Mouse (Mus musculus): Measurements from ENCODE around the gene Tcf7l1. TPM values are rescaled to one million over a fixed set of nuclear protein-coding genes. Genes with fewer than 3 reads are reported as not detected.

Tcf7l1 gene
- polyA plus RNA-seq, 1 experiment from 2014 or later: 16.1 TPM

GRCm38 (mm10) chr6:72641218-72641954, 147.7 kb downstream of the Tcf7l1 start:
- WGBS: 69% methylated on average over 18 of the region's 18 CpGs
- Histone ChIP-seq H3K36me3 (0 out of 2 replicates have a peak, but pooled peaks cover 3% of the 10 kb centered on the region), H3K9me3 (no peaks in the 10 kb centered on the region), H3K9ac (no peak overlapping the region), H3K4me1 (peaks cover 3% of the 10 kb centered on the region), H3K27ac (replicated peaks) (no peak overlapping the region), H3K27me3 (replicated peaks) (no peaks in the 10 kb centered on the region), H3K4me3 (no peak overlapping the region), H3K4me2 (no peak overlapping the region)
- no peak for ATAC-seq (ENCODE audit: extremely low read depth, insufficient number of reproducible peaks, low FRiP score, low TSS enrichment)

DNA sequence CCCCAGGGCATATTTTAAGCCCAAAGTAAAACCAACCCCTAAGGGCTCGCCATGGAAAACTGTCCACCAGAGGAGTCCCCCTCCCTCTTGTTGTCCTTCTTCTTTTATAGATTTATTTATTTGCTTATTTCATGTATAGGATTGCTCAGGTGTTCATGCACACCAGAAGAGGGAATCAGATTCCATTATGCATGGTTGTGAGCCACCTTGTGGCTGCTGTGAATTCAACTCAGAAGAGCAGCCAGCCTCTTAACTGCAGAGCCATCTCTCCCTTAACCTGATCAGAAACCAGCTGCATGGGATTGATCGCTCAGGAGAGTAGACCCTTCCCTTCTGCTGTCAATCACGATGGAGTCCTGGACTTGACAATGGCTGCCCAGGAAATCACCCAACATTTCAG, 152.1 kb downstream of the Tcf7l1 start:
- no peak for ATAC-seq (ENCODE audit: extremely low read depth, insufficient number of reproducible peaks, low FRiP score, low TSS enrichment)
- no peaks in the 10 kb centered on the region for H3K9me3 ChIP-seq
- WGBS: 66% methylated on average over 3 of the region's 3 CpGs

DNA sequence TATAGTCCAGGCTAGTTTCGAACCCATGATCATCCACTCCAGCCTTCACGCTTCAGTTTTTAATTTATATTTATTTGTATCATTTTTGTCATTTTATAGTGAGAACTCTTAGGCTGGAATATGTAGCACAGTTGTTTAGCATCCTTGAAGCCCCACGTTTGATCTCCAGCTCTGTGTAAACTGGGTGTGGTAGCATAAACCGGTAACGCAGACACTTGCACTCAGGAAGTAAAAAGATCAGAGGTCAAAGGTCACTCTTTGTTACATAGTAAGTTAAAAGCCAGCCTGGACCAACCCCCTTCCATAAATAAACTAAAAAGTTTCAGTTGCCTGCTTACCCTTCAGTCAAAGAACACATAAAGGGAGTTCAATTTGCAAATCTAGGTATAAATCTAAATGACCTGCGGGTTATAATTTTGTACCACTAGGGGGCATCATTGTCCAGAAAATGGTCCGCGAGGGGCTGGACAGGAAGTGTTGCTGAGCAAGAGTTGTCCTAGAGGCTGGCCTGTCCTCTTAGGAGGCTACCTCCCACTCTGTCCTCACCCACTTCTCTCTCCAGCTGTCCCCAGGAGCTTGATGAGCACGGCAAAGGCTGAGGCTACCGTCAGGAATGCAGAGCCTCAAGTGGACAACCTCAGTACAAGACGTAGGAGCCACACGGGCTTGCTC, 153.2 kb downstream of the Tcf7l1 start:
- Histone ChIP-seq H3K27ac (replicated peaks) (no peak overlapping the region), H3K9ac (peak overlapping the region; percentile 62; the same call in 1 of the 2 replicates), H3K4me1 (peaks cover 7% of the 10 kb centered on the region), H3K36me3 (peaks cover 24% of the 10 kb centered on the region), H3K4me3 (0 out of 2 replicates have a peak overlapping the region, but pooled peaks have one; percentile 14), H3K9me3 (no peaks in the 10 kb centered on the region), H3K27me3 (replicated peaks) (no peaks in the 10 kb centered on the region), H3K4me2 (peak overlapping the region; percentile 54)
- 38% methylated on average over 12 of the region's 12 CpGs for WGBS
- no peak for ATAC-seq (ENCODE audit: extremely low read depth, insufficient number of reproducible peaks, low FRiP score, low TSS enrichment)

More for the DNA sequence above, 152.1 kb downstream of the Tcf7l1 start:
- Histone ChIP-seq H3K4me2 (no peak overlapping the region), H3K9ac (no peak overlapping the region), H3K4me1 (peaks cover 7% of the 10 kb centered on the region), H3K27me3 (replicated peaks) (no peaks in the 10 kb centered on the region), H3K36me3 (peaks cover 14% of the 10 kb centered on the region), H3K27ac (replicated peaks) (no peak overlapping the region), H3K4me3 (no peak overlapping the region)

DNA sequence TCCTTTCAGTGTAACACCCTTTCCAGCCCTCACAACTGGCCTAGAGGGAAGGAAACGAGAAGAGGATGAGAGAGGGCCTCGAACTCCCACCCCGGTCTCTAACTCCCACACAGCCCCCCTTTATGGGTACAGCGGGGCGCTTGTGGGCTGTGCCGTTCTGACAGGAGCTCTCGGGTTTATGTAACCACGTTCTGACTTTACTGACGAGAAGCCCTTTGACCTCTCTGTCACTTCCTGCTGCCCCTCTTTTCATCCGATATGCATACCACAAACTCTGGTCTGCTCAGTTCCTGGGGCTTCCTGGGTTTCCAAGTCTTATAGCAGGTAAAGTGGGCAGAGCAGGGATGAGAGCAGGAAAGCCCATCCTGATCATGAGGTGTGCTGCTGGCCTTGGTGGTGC, 154.7 kb downstream of the Tcf7l1 start:
- 64% methylated on average over 10 of the region's 10 CpGs for WGBS
- peaks cover 7% of the 10 kb centered on the region for H3K4me1 ChIP-seq

DNA sequence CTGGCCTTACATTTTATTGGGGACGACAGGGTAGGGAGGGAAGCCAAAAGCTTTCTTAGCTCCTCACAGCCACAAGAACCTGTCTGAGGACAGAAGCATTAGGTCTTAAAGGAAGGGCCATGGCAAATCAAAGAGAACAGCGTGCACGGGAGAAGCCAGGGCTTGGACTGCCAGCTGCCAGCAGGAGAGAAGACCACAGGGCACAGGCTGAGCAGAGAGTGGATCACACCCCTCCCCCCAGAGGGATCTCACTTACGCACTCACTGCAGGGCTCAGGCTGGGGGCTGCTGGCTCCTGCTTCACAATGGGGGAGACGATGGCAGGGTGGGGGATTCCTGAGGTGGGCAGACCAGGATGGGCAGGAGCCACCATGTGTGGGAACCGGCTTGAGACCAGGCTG, 157.4 kb downstream of the Tcf7l1 start:
- Histone ChIP-seq H3K4me3 (no peak overlapping the region), H3K36me3 (peaks cover 60% of the 10 kb centered on the region)
- 70% methylated on average over 6 of the region's 6 CpGs for WGBS

More for the DNA sequence above, 154.7 kb downstream of the Tcf7l1 start:
- no peak overlapping the region for H3K27ac ChIP-seq (replicated peaks)
- H3K36me3 ChIP-seq: peaks cover 36% of the 10 kb centered on the region
- H3K27me3 ChIP-seq (replicated peaks): no peaks in the 10 kb centered on the region
- no peak overlapping the region for H3K4me2 ChIP-seq
- ATAC-seq (ENCODE audit: extremely low read depth, insufficient number of reproducible peaks, low FRiP score, low TSS enrichment): no peak
- H3K4me3 ChIP-seq: no peak overlapping the region
- no peaks in the 10 kb centered on the region for H3K9me3 ChIP-seq
- no peak overlapping the region for H3K9ac ChIP-seq

GRCm38 (mm10) chr6:72630961-72631360, 158.1 kb downstream of the Tcf7l1 start:
- no peaks in the 10 kb centered on the region for H3K4me1 ChIP-seq
- no peaks in the 10 kb centered on the region for H3K9me3 ChIP-seq
- no peaks in the 10 kb centered on the region for H3K27me3 ChIP-seq (replicated peaks)
- WGBS: 87% methylated on average over 14 of the region's 14 CpGs
- no peak overlapping the region for H3K9ac ChIP-seq
- no peak for ATAC-seq (ENCODE audit: extremely low read depth, insufficient number of reproducible peaks, low FRiP score, low TSS enrichment)
- peaks cover 67% of the 10 kb centered on the region for H3K36me3 ChIP-seq
- no peak overlapping the region for H3K27ac ChIP-seq (replicated peaks)
- no peak overlapping the region for H3K4me3 ChIP-seq
- H3K4me2 ChIP-seq: no peak overlapping the region

More for the DNA sequence above, 157.4 kb downstream of the Tcf7l1 start:
- Histone ChIP-seq H3K27me3 (replicated peaks) (no peaks in the 10 kb centered on the region), H3K9ac (0 out of 2 replicates have a peak overlapping the region, but pooled peaks have one; percentile 14), H3K27ac (replicated peaks) (no peak overlapping the region), H3K4me2 (no peak overlapping the region), H3K9me3 (no peaks in the 10 kb centered on the region), H3K4me1 (peaks cover 7% of the 10 kb centered on the region)
- no peak for ATAC-seq (ENCODE audit: extremely low read depth, insufficient number of reproducible peaks, low FRiP score, low TSS enrichment)

- ATAC-seq (ENCODE audit: extremely low read depth, insufficient number of reproducible peaks, low FRiP score, low TSS enrichment): no peak
- Histone ChIP-seq H3K27me3 (replicated peaks) (no peaks in the 10 kb centered on the region), H3K4me2 (no peak overlapping the region), H3K36me3 (peaks cover 67% of the 10 kb centered on the region), H3K27ac (replicated peaks) (no peak overlapping the region), H3K4me1 (no peaks in the 10 kb centered on the region), H3K4me3 (no peak overlapping the region), H3K9me3 (no peaks in the 10 kb centered on the region), H3K9ac (no peak overlapping the region)
- WGBS: 89% methylated on average over 2 of the region's 2 CpGs
These were observed 158.7 kb downstream of the Tcf7l1 start for GRCm38 (mm10) chr6:72630370-72630769.

DNA sequence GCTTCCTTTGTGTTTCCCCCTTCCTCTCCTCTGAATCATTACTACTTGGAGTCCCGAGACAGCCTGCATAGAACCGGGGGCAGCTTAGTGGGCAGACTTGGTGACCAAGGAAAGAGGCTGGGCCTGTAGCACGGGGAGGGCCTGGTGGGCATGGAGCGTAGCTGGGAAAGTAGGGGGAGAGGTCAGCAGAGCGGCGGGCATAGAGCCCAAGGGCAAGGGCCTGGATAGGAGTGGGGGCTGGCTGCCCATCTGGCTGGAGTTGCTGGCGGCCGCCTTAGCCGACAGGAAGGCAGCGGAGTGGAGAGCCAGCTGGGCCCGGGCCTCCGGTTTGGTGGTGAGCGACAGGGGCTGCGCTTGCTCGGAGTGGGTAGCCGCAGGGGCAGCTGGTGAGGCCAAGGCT, 161.8 kb downstream of the Tcf7l1 start:
- H3K4me1 ChIP-seq: no peaks in the 10 kb centered on the region
- no peak for ATAC-seq (ENCODE audit: extremely low read depth, insufficient number of reproducible peaks, low FRiP score, low TSS enrichment)
- peaks cover 59% of the 10 kb centered on the region for H3K36me3 ChIP-seq
- H3K4me2 ChIP-seq: no peak overlapping the region
- no peak overlapping the region for H3K27ac ChIP-seq (replicated peaks)
- WGBS: 91% methylated on average over 16 of the region's 16 CpGs
- H3K9ac ChIP-seq: no peak overlapping the region
- no peaks in the 10 kb centered on the region for H3K9me3 ChIP-seq
- no peak overlapping the region for H3K4me3 ChIP-seq
- no peaks in the 10 kb centered on the region for H3K27me3 ChIP-seq (replicated peaks)

- no peak overlapping the region for H3K4me3 ChIP-seq
- H3K9me3 ChIP-seq: no peaks in the 10 kb centered on the region
- ATAC-seq (ENCODE audit: extremely low read depth, insufficient number of reproducible peaks, low FRiP score, low TSS enrichment): no peak
- no peaks in the 10 kb centered on the region; the same call in 1 of the 2 replicates for H3K4me1 ChIP-seq
- H3K4me2 ChIP-seq: no peak overlapping the region
- no peak overlapping the region for H3K27ac ChIP-seq (replicated peaks)
- H3K36me3 ChIP-seq: peaks cover 51% of the 10 kb centered on the region
- no peak overlapping the region for H3K9ac ChIP-seq
- H3K27me3 ChIP-seq (replicated peaks): no peaks in the 10 kb centered on the region
- WGBS: 70% methylated on average over 7 of the region's 7 CpGs
These were observed 162.7 kb downstream of the Tcf7l1 start for GRCm38 (mm10) chr6:72626391-72626790.

DNA sequence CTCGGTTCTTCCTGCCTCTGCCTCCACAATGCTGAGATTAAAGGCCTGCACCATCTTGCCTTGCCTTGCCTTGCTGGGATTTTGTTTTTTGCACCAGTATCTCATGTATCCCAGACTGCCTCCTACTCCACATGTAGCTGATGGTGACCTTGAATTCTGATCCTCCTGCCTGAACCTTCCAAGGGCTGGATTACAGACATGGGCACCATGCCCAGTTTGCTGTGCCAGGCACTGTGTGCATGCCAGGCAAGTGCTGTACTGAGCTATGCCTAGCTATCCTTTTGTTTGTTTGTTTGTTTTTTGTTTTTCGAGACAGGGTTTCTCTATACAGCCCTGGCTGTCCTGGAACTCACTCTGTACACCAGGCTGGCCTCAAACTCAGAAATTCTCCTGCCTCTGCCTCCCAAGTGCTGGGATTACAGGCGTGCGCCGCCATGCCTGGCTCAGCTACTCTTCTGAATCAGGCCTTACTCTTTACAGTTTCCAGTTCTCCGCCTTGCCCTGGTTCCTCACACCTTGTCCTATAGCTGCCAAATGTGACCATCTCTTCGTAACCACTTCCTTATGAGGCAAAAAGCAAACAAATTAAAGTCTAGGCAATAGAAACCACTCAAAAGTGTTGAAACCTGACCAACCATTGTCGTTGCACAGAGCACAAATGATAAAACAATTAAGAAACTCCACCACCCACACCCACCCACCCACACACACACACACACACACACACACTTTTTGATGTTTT, 165.2 kb downstream of the Tcf7l1 start:
- peaks cover 2% of the 10 kb centered on the region; the same call in 1 of the 2 replicates for H3K4me1 ChIP-seq
- H3K27me3 ChIP-seq (replicated peaks): no peaks in the 10 kb centered on the region
- no peak overlapping the region for H3K4me2 ChIP-seq
- H3K4me3 ChIP-seq: no peak overlapping the region
- 88% methylated on average over 8 of the region's 8 CpGs for WGBS
- ATAC-seq (ENCODE audit: extremely low read depth, insufficient number of reproducible peaks, low FRiP score, low TSS enrichment): no peak
- no peaks in the 10 kb centered on the region for H3K9me3 ChIP-seq
- H3K9ac ChIP-seq: no peak overlapping the region
- H3K27ac ChIP-seq (replicated peaks): no peak overlapping the region
- peaks cover 26% of the 10 kb centered on the region for H3K36me3 ChIP-seq

DNA sequence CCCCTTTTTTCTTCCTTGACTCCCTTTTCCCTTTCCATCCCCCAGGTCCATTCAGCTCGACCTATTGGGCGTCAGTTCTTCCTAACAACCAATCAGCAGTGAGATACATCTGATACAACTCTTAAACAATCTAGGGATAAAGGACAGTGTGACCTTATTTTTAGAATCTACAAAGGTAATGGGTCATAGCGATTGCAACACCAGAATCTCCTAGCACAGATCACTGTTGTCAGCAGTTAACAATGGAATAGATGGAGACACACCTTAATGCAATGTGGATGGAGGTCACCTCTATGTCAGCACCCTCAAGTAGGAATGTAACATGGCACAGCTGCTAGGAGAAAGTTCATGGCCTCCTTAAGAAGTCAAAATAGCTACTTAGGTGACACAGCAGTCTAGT, 166.1 kb downstream of the Tcf7l1 start:
- Histone ChIP-seq H3K9ac (no peak overlapping the region), H3K9me3 (no peaks in the 10 kb centered on the region), H3K27ac (replicated peaks) (no peak overlapping the region), H3K27me3 (replicated peaks) (no peaks in the 10 kb centered on the region), H3K4me1 (peaks cover 2% of the 10 kb centered on the region; the same call in 1 of the 2 replicates), H3K4me2 (no peak overlapping the region), H3K4me3 (no peak overlapping the region), H3K36me3 (peaks cover 19% of the 10 kb centered on the region)
- no peak for ATAC-seq (ENCODE audit: extremely low read depth, insufficient number of reproducible peaks, low FRiP score, low TSS enrichment)
- WGBS: 28% methylated on average over 3 of the region's 3 CpGs

Measured in heart, embryonic 13.5 days (tissue).